Mouse (Mus musculus) hindbrain, embryonic 16.5 days (tissue): ENCODE results near the gene Csrnp3. TPM values are rescaled to one million over a fixed set of nuclear protein-coding genes. Genes with fewer than 3 reads are reported as not detected.

Experiments
- ATAC-seq: fragments of 200-750 bp; cut with Nextera tagmentation; 2 replicates; pipeline ENCODE4 v1.8.0; 2017; ENCODE audit warnings: moderate TSS enrichment, moderate library complexity
- H3K27ac ChIP-seq: fragments of 300-500 bp; sonication (generic); 2 replicates; pipeline ENCODE4 v1.5.1; 2014; ENCODE audit warnings: low read depth, mild to moderate bottlenecking, control low read depth, low read length, moderate library complexity
- H3K27me3 ChIP-seq: fragments of 300-500 bp; sonication (generic); replicated peaks from 2 replicates; pipeline ENCODE4 v1.6.1; 2014; ENCODE audit warnings: low read length; ENCODE audit not compliant: control insufficient read depth, insufficient read depth
- H3K36me3 ChIP-seq: fragments of 300-500 bp; sonication (generic); 2 replicates; pipeline ENCODE4 v1.6.1; 2014; ENCODE audit warnings: mild to moderate bottlenecking, low read length, moderate library complexity, mixed read lengths; ENCODE audit not compliant: control insufficient read depth, insufficient read depth
- H3K4me1 ChIP-seq: fragments of 300-500 bp; sonication (generic); 2 replicates; pipeline ENCODE4 v1.6.1; 2014; ENCODE audit warnings: low read depth, low read length; ENCODE audit not compliant: control insufficient read depth, insufficient read depth
- H3K4me2 ChIP-seq: fragments of 300-500 bp; sonication (generic); 2 replicates; pipeline ENCODE4 v1.6.1; 2014; ENCODE audit warnings: mild to moderate bottlenecking, low read length, control low read depth, moderate library complexity
- H3K4me3 ChIP-seq: fragments of 300-500 bp; sonication (generic); 2 replicates; pipeline ENCODE4 v1.5.1; 2014; ENCODE audit warnings: mild to moderate bottlenecking, low read length, control low read depth, moderate library complexity
- H3K9ac ChIP-seq: fragments of 300-500 bp; sonication (generic); 2 replicates; pipeline ENCODE4 v1.6.1; 2014; ENCODE audit warnings: low read depth, mild to moderate bottlenecking, control low read depth, low read length, moderate library complexity
- H3K9me3 ChIP-seq: fragments of 300-500 bp; sonication (generic); 2 replicates; pipeline ENCODE4 v1.6.1; 2014; ENCODE audit warnings: mild to moderate bottlenecking, low read length, moderate library complexity; ENCODE audit not compliant: control insufficient read depth
- whole genome bisulfite sequencing: fragments of 180-500 bp; shearing (Covaris S2); extraction: QIAGEN DNeasy Blood & Tissue Kit; methylation state at CpG from one replicate; pipeline ENCODE4 v1.1.7; 2014; 5-methylcytosine and 5-hydroxymethylcytosine counted together
- polyA plus RNA-seq: library from polyadenylated mRNA; unstranded; fragments of >200 nt; fragmentation: Nextera tagmentation; extraction: Ambion mirVana; gene quantifications from 2 replicates; pipeline ENCODE4 v1.2.1, GENCODE M21; 2015

Csrnp3 gene
- polyA plus RNA-seq, 1 experiment from 2014 or later = 50.0 TPM

DNA sequence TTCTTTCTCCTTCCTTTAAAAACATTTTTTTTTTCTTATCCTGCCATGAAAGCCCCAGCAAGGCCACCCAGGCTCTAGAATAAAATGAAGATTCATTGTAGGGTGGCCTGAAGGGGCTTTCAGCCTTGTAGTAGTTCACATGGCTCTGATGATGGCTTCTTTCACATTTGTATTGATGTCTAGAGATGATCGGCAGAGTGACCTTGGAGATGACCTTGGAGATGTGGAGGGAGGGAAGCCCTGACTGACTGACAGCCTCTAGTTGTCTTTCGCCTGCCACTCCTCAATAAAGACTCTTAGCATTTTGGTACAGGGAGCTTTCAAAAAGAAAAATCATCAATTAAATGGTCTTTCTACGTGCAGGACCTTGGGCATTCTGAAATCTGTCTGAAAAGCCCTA, 63.0 kb downstream of the Csrnp3 start:
- Histone ChIP-seq H3K27ac (peak overlapping the region; percentile 5; the same call in 1 of the 2 replicates), H3K4me1 (peaks cover 12% of the 10 kb centered on the region), H3K4me2 (no peak overlapping the region), H3K4me3 (no peak overlapping the region), H3K9me3 (no peaks in the 10 kb centered on the region), H3K36me3 (no peaks in the 10 kb centered on the region), H3K27me3 (no peaks in the 10 kb centered on the region), H3K9ac (no peak overlapping the region)
- ATAC-seq = no peak
- 39% methylated on average over 3 of the region's 3 CpGs for WGBS

GRCm38 (mm10) chr2:65909724-65910521, 64.4 kb downstream of the Csrnp3 start:
- WGBS = 13% methylated on average over 13 of the region's 13 CpGs
- H3K9me3 ChIP-seq = no peaks in the 10 kb centered on the region
- H3K4me3 ChIP-seq = no peak overlapping the region
- H3K4me1 ChIP-seq = peaks cover 12% of the 10 kb centered on the region
- H3K4me2 ChIP-seq = peak overlapping the region; percentile 40
- no peaks in the 10 kb centered on the region for H3K27me3 ChIP-seq
- no peak overlapping the region for H3K9ac ChIP-seq
- ATAC-seq = peak; percentile 43; the same call in 1 of the 2 replicates
- no peak overlapping the region for H3K27ac ChIP-seq
- no peaks in the 10 kb centered on the region for H3K36me3 ChIP-seq

- Histone ChIP-seq H3K4me2 (no peak overlapping the region), H3K9me3 (no peaks in the 10 kb centered on the region), H3K36me3 (no peaks in the 10 kb centered on the region), H3K4me3 (no peak overlapping the region), H3K27ac (no peak overlapping the region), H3K27me3 (no peaks in the 10 kb centered on the region), H3K9ac (no peak overlapping the region), H3K4me1 (peaks cover 4% of the 10 kb centered on the region; the same call in 1 of the 2 replicates)
- WGBS = 74% methylated on average over 7 of the region's 7 CpGs
- ATAC-seq = no peak
Measured at GRCm38 (mm10) chr2:65915994-65916393, 70.4 kb downstream of the Csrnp3 start.

DNA sequence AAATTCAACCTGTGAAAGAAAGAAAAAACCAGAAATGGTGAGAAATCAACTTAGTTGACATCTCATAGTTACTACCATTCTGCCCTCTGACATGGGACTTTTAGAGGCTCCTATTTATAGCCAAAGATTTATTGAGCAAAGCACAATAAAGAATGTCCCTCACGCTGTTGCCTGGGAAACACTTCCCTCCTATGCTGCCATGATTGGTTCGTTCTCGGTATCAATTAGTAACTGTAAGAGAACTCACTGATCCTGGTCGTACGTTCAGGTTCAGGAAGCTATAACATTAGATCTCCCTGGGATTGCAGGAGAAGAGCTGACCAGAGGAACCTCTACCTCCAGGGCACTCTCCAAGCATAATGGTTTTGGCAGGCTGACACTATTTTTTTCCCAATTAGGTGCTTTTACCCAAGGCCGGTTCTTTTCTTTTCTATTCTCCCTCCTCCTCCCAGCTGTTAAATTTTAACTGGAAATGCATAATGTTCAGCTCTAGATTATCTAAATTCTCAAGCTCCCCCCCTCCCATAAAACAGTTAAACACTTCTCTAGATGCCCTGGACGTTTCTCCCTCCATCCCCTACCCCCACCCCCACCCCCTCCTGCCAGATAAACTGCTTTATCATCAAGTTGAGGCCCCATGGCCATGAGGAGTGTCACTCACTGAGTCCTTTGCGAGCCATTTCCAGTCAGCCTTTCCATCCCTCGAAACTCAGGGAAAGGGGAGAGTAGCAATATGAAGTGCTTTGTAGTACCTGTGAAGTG, 75.3 kb downstream of the Csrnp3 start:
- H3K27me3 ChIP-seq = no peaks in the 10 kb centered on the region
- peak overlapping the region; percentile 46 for H3K4me2 ChIP-seq
- WGBS = 20% methylated on average over 9 of the region's 9 CpGs

GRCm38 (mm10) chr2:65925363-65925941, 79.9 kb downstream of the Csrnp3 start:
- Histone ChIP-seq H3K27ac (no peak overlapping the region), H3K4me1 (peaks cover 15% of the 10 kb centered on the region), H3K4me2 (peak overlapping the region; percentile 10; the same call in 1 of the 2 replicates), H3K27me3 (no peaks in the 10 kb centered on the region), H3K4me3 (no peak overlapping the region), H3K9ac (no peak overlapping the region), H3K36me3 (no peaks in the 10 kb centered on the region), H3K9me3 (no peaks in the 10 kb centered on the region)
- 40% methylated on average over 15 of the region's 15 CpGs for WGBS
- ATAC-seq = 0 out of 2 replicates have a peak, but pooled peaks have one; percentile 16

More for the DNA sequence above, 75.3 kb downstream of the Csrnp3 start:
- Histone ChIP-seq H3K27ac (0 out of 2 replicates have a peak overlapping the region, but pooled peaks have one; percentile 29), H3K4me3 (0 out of 2 replicates have a peak overlapping the region, but pooled peaks have one; percentile 9), H3K9ac (no peak overlapping the region), H3K36me3 (no peaks in the 10 kb centered on the region), H3K4me1 (peaks cover 10% of the 10 kb centered on the region), H3K9me3 (no peaks in the 10 kb centered on the region)
- peak; percentile 57; the same call in 1 of the 2 replicates for ATAC-seq

DNA sequence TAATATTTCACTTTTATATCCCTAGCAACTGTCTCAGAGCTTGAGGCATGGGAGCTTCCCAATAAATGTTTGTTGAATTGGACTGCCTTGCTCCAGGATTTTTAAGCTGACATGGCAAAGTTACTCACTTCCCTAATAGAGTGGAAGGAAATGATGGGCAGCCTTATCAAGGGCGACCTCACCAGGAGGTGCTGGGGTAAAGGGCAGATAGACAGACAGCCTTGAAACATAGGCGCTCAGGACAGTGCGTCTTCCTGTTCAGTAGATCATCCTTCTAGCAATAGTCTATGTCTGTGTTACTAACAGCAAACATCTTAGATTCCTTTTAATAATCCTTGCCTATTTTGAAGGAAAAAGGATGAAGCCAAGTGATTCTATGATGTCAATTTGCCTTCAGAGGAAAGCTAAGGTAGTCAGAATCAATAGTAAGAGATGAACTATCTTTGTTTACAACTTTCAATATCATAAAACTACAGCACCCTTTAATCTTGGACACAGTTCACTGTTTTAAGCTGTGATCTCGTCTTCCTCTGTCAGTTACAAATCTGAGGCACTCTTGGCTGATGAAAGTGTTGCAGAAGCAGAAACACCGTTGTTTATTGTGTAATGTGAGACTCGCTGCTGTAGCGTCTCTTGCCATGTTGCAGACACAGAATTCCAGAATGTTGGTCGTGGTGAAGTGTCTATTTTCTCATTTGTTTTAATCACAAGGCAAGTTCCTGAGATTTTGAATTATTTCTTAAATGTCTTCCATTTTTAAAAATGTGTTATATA, 81.6 kb downstream of the Csrnp3 start:
- ATAC-seq = no peak
- H3K4me3 ChIP-seq = no peak overlapping the region
- H3K4me1 ChIP-seq = peaks cover 6% of the 10 kb centered on the region
- 75% methylated on average over 8 of the region's 8 CpGs for WGBS
- H3K9me3 ChIP-seq = no peaks in the 10 kb centered on the region
- H3K27ac ChIP-seq = no peak overlapping the region
- H3K9ac ChIP-seq = no peak overlapping the region
- H3K4me2 ChIP-seq = no peak overlapping the region
- no peaks in the 10 kb centered on the region for H3K27me3 ChIP-seq
- H3K36me3 ChIP-seq = no peaks in the 10 kb centered on the region

DNA sequence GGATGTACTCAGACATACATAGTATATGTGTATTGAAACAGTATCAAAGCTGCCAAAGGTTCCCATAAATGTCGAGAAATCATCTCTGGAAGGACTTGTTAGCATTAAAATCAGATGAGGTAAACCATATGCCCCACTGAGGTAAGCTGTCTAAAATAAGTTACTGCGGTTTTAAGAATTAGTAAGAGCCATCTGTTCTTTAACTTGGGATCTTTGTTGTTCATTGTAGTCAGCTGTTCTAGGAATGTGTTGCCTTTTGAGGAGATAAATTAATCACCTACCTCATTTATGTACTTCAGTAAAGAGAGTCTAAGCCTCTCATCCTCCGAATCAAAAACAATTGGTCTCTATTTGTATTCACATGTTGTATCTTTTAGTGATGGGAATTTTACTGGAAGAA, 83.7 kb downstream of the Csrnp3 start:
- 0 out of 2 replicates have a peak overlapping the region, but pooled peaks have one; percentile 12 for H3K4me2 ChIP-seq
- 25% methylated on average over 3 of the region's 3 CpGs for WGBS

GRCm38 (mm10) chr2:65929927-65930326, 84.4 kb downstream of the Csrnp3 start:
- ATAC-seq = peak; percentile 87
- Histone ChIP-seq H3K27ac (peak overlapping the region; percentile 80), H3K4me3 (peak overlapping the region; percentile 35), H3K27me3 (no peaks in the 10 kb centered on the region), H3K4me1 (peaks cover 8% of the 10 kb centered on the region), H3K9me3 (no peaks in the 10 kb centered on the region), H3K36me3 (no peaks in the 10 kb centered on the region), H3K4me2 (peak overlapping the region; percentile 53), H3K9ac (peak overlapping the region; percentile 57)
- 24% methylated on average over 11 of the region's 11 CpGs for WGBS

More for the DNA sequence above, 83.7 kb downstream of the Csrnp3 start:
- no peak overlapping the region for H3K4me3 ChIP-seq
- H3K27ac ChIP-seq = peak overlapping the region; percentile 80; the same call in 1 of the 2 replicates
- no peak overlapping the region for H3K9ac ChIP-seq
- H3K9me3 ChIP-seq = no peaks in the 10 kb centered on the region
- H3K4me1 ChIP-seq = peaks cover 10% of the 10 kb centered on the region
- ATAC-seq = no peak
- no peaks in the 10 kb centered on the region for H3K27me3 ChIP-seq
- no peaks in the 10 kb centered on the region for H3K36me3 ChIP-seq
